Mouse (Mus musculus) embryonic fibroblast, embryonic 13.5 days (primary cell): ENCODE results near the gene Gm17482.

Experiments
- CTCF ChIP-seq: IDR thresholded peaks from 2 replicates; pipeline ENCODE4 v1.5.1; 2011; ENCODE audit warnings: mild to moderate bottlenecking, control low read depth, low read length, moderate library complexity, borderline replicate concordance; ENCODE audit not compliant: insufficient read depth
- POLR2A ChIP-seq: IDR thresholded peaks from 2 replicates; pipeline ENCODE4 v1.6.1; 2011; ENCODE audit warnings: low read depth, mild to moderate bottlenecking, control low read depth, low read length, moderate library complexity

DNA sequence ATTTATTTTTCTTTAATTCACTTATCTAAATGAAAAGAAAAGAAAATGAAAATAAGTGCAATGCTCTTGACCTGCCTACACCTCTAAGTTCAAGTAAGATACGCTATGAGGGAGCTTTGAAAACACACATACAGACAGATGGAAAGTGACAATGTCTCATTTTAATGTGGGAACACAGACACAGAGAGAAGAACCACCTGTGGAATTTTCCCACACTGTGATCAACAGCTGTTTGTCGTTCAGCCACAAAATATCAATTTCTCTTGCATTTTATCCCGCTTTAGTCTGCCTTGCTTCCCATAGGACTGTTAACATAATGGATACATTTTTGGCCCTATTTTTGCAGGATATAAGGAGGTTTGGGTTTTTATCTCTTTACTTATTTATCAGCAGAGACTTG, 16.3 kb upstream of the Gm17482 start:
- TF ChIP-seq CTCF (no peak), POLR2A (no peak)
